Mouse (Mus musculus) lung, adult 2 months (tissue): ENCODE data around the gene Hist1h4h.

Source experiments
- CTCF ChIP-seq: fragments of 200-500 bp; IDR thresholded peaks from 2 replicates; pipeline ENCODE4 v1.5.1; 2011; ENCODE audit warnings: mild to moderate bottlenecking, low read length, control low read depth; ENCODE audit not compliant: insufficient read depth
- POLR2A ChIP-seq: fragments of 200-500 bp; IDR thresholded peaks from 2 replicates; pipeline ENCODE4 v1.6.1; 2011; ENCODE audit warnings: low read depth, mild to moderate bottlenecking, control low read depth, low read length, borderline replicate concordance; ENCODE audit errors: extremely low read depth

GRCm38 (mm10) chr13:23483153-23483552 lies 47.7 kb upstream of the Hist1h4h start:
- TF ChIP-seq CTCF (no peak), POLR2A (no peak)
